Mouse (Mus musculus): ENCODE results near the gene Gm10273. TPM values are rescaled to one million over a fixed set of nuclear protein-coding genes. Genes with fewer than 3 reads are reported as not detected.
"Not testable (repeated sequence)": the region's sequence is repeated elsewhere in the genome, so short reads cannot be mapped to it uniquely, and the experiment has no call there.

Gm10273 gene
- 100 to 1,000 TPM; 146 to 148 TPM for total RNA-seq (2021)

GRCm38 (mm10) chr10:59395461-59395860 is at the start of gene Gm10273:
Gene Gm10273 (plus strand): TSS chr10:59395632.
- intact Hi-C loops (cut with DNase I); DNase-seq: not testable (repeated sequence)

DNA sequence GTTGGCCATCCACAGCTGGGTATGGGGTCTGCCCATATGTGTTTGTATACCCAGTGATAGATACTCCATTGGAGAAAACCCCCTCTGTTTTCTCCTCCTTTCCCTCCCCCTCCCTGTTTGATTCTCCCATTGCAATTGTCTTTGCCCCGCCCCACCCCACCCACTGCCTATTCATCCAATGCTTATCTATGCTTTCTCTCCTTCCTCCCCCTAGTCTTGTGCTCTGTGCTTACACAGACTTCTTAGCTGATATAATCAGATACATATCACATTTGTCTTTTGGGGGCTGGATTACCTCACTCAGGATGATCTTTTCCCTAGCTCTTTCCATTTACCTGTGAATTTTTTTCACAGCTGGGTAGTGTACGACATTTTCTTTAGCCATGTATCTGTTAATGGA is 48.9 kb upstream of the Gm10273 start:
- intact Hi-C loops (cut with DNase I) = no loop called here
- DNase-seq = no peak

DNA sequence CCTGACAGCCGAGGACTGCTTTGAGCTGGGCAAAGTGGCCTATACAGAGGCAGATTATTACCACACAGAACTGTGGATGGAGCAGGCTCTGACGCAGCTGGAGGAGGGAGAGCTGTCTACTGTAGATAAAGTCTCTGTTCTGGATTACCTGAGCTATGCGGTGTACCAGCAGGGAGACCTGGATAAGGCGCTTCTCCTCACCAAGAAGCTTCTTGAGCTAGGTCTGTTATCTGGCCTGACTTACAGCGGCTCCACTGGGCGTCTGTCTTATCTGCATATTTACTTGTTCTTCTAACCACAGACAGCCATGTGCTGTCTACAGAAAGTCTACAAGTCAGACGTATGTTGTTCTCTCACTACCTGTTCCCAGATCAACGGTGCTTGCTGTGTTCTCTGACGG is 47.2 kb upstream of the Gm10273 start:
- intact Hi-C loops (cut with DNase I) = no loop called here
- no peak for DNase-seq

DNA sequence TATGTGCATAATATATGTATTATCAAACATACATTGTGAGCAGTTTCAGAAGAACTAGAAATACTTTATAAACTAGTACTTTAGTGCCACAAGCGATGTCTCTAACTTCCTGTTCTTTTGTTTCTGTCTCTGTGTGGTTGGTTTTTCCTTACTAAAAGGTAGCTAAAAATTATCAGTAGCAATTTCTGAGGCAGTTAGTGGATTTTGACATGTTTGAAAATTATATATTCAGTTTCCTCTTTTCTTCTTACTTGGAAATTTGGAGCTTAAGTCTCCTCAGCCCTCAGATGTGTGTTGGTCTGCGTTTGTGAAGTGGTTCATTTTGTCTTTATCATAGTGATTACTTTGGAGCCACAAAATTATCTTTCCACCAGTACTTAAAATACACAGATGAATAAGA is 45.9 kb upstream of the Gm10273 start:
- intact Hi-C loops (cut with DNase I) = no loop called here
- no peak for DNase-seq

DNA sequence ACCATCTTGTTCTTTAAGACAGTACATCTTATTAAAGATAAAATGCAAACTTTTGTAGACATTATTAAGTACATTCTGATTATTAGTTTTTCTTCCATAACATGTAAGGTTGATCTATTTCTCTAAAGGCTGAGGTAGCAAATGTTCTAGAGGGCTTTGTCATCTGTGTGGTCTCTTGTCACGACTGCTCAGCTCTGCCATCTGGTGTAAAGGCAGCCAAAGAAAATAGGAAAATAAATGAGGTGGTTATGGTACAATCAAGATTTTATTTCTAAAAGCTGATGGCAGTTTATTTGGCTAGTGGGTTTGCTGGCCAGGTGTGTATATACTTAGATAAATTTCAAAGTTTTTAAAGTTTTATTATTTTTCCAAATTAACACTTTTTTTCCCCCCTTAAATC is 42.4 kb upstream of the Gm10273 start:
- intact Hi-C loops (cut with DNase I) = no loop called here
- no peak for DNase-seq

DNA sequence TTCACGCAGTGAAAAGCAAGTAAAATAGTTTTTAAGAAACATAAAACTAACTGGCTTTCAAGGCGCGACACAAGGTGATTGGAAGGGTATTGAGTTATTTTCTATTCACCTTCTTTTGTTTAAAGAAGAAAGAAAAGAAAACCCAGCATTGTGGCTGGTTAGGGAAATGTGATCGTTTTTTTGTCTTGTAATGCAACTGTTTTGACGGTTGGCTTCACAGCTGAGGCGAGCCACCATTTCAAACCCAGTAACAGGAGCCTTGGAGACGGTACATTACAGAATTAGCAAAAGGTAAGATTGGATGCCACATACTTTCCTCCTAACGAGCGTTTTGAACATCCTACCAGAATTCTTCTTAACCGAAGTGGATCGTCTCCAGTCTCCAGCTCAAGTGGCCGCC is 41.3 kb upstream of the Gm10273 start:
- intact Hi-C loops (cut with DNase I) = no loop called here
- DNase-seq = no peak

- DNase-seq = no peak
- intact Hi-C loops (cut with DNase I) = loop anchor here (5.0 kb wide), 2 partner anchors 43 to 248 kb away; no protein-coding TSS in a partner anchor
Measured at GRCm38 (mm10) chr10:59355020-59355419, 40.4 kb upstream of the Gm10273 start.

GRCm38 (mm10) chr10:59358744-59359143 is 36.7 kb upstream of the Gm10273 start:
- intact Hi-C loops (cut with DNase I) = loop anchor here (1.0 to 5.0 kb wide), 4 partner anchors 46 to 251 kb away; no protein-coding TSS in a partner anchor
- DNase-seq = no peak

GRCm38 (mm10) chr10:59363208-59363607 is 32.2 kb upstream of the Gm10273 start:
- intact Hi-C loops (cut with DNase I) = no loop called here
- DNase-seq = no peak

GRCm38 (mm10) chr10:59364551-59364950 is 30.9 kb upstream of the Gm10273 start:
- intact Hi-C loops (cut with DNase I) = no loop called here
- DNase-seq = no peak

- no peak for DNase-seq
- intact Hi-C loops (cut with DNase I) = no loop called here
Measured at GRCm38 (mm10) chr10:59365804-59366589, 29.4 kb upstream of the Gm10273 start.

DNA sequence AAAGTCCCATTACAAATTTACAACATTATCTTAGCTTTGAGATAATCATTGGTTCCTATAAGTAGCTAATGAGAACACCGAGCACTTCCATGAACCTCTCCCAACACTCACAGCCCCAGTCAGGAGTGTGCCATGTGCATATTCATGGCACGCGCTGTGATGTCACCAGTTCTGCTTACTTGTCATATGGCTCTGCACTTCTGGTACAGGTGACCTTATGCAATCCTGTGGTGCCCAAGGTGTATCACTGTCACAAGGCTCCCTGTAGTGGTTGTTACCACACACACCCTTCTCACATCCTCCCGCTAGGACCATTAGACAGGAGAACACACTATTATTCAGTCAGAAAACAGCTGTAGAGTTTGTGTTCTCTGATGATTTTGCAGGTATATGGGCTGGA is 28.7 kb upstream of the Gm10273 start:
- DNase-seq = no peak
- intact Hi-C loops (cut with DNase I) = no loop called here

- DNase-seq = no peak
- intact Hi-C loops (cut with DNase I) = no loop called here
Measured at GRCm38 (mm10) chr10:59367206-59367605, 28.2 kb upstream of the Gm10273 start.

DNA sequence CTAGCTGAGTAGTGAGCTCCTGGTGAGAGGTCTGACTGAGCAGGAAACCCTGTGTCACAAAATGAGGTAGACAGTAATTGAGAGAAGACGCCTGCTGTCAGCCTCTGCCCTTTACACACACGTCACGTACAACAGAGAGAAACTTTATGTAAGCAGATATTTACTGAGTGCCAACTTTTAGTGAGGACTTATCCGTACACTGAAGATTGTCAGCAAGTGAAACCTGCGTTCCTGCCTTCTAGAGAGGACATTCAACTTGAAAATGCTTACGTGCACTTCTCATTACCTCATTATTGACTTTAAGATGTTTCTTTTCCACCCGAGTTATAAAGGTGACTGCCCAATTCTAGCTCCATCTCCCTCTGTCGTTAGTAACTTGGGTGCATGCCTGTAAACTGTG is 26.7 kb upstream of the Gm10273 start:
- no peak for DNase-seq
- intact Hi-C loops (cut with DNase I) = no loop called here

GRCm38 (mm10) chr10:59369426-59369825 is 26.0 kb upstream of the Gm10273 start:
- intact Hi-C loops (cut with DNase I) = no loop called here
- DNase-seq = no peak

DNA sequence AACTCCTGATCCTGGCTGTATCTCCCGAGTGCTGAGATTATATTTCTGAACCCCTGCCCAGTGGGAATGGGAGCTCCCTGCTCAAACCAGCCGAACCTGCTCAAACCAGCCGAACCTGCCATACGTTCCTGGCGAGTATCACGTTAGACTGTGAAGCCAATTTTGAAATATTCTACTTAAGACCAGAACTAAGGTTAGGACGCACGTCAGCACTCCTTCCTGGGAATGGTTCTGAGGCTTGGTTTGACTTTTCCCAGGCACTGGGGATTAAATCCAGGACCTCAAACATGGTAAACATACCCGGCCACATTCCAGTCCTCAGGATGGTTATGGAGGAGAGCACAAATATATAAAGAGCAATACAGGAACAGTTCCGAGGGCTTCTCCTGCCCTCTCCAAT is 17.5 kb upstream of the Gm10273 start:
- DNase-seq = no peak
- intact Hi-C loops (cut with DNase I) = loop anchor here (5.0 kb wide), 1 partner anchor 489 kb away; no protein-coding TSS in a partner anchor

- intact Hi-C loops (cut with DNase I) = loop anchor here (5.0 kb wide), 1 partner anchor 489 kb away; no protein-coding TSS in a partner anchor
- DNase-seq = no peak
Measured at GRCm38 (mm10) chr10:59378728-59379127, 16.7 kb upstream of the Gm10273 start.

DNA sequence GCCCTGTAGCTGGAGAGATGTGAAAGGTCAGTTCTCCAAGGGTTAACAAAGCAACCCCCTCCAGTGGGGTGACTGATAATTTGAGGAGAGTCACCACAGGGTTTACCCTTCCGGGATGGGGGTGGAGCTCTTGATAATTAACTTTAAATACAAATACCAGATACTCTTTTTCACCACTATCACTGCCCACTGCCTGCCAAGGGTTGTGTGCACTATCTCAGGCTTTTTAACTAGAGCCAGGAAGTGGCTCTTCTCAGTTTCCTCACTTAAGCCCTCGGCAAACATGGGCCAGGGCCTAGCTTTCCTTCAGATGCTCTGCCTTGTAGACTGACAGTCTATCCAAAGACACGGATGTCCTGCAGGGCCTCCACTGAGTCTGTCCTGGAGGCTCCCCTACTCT is 15.5 kb upstream of the Gm10273 start:
- intact Hi-C loops (cut with DNase I) = loop anchor here (5.0 kb wide), 1 partner anchor 487 kb away; no protein-coding TSS in a partner anchor
- DNase-seq = no peak

GRCm38 (mm10) chr10:59380411-59380821 is 15.0 kb upstream of the Gm10273 start:
- intact Hi-C loops (cut with DNase I) = no loop called here
- DNase-seq = no peak

DNA sequence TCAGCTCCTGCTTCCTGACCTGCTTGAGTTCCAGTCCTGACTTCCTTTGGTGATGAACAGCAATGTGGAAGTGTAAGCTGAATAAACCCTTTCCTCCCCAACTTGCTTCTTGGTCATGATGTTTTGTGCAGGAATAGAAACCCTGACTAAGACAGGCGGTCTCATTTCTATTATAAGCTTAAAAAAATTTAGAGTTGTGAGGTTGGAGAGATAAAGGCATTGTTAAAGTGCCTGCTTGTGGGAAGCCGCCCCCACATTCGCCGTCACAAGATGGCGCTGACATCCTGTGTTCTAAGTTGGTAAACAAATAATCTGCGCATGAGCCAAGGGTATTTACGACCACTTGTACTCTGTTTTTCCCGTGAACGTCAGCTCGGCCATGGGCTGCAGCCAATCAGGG is 13.9 kb upstream of the Gm10273 start:
- intact Hi-C loops (cut with DNase I); DNase-seq: not testable (repeated sequence)

GRCm38 (mm10) chr10:59386951-59387350 is 8.5 kb upstream of the Gm10273 start:
- no peak for DNase-seq
- intact Hi-C loops (cut with DNase I) = no loop called here

DNA sequence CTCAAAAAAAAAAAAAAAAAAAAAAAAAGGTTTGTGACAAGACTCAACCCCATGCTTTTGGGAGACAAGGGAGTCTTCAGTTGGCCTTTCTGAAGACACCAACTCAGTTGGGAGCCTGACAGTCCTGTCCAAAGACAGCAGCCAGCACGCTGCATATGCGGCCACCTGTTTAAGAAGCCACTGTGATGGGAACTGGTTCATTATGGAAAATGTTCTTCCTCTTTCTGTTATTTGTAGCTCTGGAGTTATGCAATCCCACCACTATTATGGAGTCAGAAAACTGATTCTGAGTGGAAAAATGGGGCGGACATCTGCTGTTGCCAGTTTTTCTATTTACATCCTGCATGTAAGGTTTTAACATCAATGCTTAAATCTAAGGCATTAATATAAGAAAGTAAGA is 5.8 kb upstream of the Gm10273 start:
- DNase-seq = no peak
- intact Hi-C loops (cut with DNase I) = no loop called here

Data from heart, postnatal 36 days (tissue).